Mouse (Mus musculus): Measurements from ENCODE around the gene Cxcl15. TPM values are rescaled to one million over a fixed set of nuclear protein-coding genes. Genes with fewer than 3 reads are reported as not detected.
"Not testable (repeated sequence)": the region's sequence is repeated elsewhere in the genome, so short reads cannot be mapped to it uniquely, and the experiment has no call there.

Gene Cxcl15
- polyA plus RNA-seq, 1 experiment, result not detected

DNA sequence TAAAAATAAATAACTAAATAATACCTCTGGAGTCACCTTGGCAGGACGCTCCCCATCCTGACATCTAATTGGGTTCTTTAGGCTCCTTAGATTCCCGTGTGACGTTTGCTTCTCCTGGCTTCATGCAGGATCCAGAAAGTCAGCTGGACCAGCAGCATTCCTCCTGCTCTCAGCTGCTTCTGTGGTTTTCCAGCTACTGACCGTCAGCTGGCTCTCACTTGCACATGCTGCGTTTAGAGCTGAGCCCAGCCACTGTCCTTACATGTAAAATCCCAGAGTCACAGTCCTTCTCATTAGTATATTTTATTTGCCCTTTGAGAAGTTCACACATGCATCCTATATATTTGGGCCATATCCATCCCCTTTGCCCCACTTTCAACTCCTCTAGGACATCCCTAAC lies 44.2 kb downstream of the Cxcl15 start:
- H3K9me3 ChIP-seq (replicated peaks; ENCODE audit: control insufficient read depth, insufficient read depth, low read length, poor library complexity, severe bottlenecking), result no peaks in the 10 kb centered on the region
- H3K27ac ChIP-seq (ENCODE audit: insufficient read depth, low read length), result no peak overlapping the region
- H3K4me1 ChIP-seq (ENCODE audit: control insufficient read depth, insufficient read depth, low read length), result no peaks in the 10 kb centered on the region
- no peak overlapping the region for H3K9ac ChIP-seq (ENCODE audit: low read depth, poor library complexity, severe bottlenecking)
- no peaks in the 10 kb centered on the region for H3K27me3 ChIP-seq (ENCODE audit: control insufficient read depth, insufficient read depth, low read length, poor library complexity, severe bottlenecking)
- H3K4me3 ChIP-seq (ENCODE audit: low read depth, low read length), result no peak overlapping the region
- TF ChIP-seq POLR2A (IDR thresholded peaks at IDR 0.05; ENCODE audit: insufficient read depth, low read length) (no peak), EP300 (IDR thresholded peaks at IDR 0.05; ENCODE audit: insufficient read depth, low read depth, low read length) (no peak), CTCF (IDR thresholded peaks at IDR 0.05; ENCODE audit: low read depth, low read length) (no peak)
- H3K36me3 ChIP-seq (ENCODE audit: control insufficient read depth, insufficient read depth, low read length, poor library complexity, severe bottlenecking), result no peaks in the 10 kb centered on the region

DNA sequence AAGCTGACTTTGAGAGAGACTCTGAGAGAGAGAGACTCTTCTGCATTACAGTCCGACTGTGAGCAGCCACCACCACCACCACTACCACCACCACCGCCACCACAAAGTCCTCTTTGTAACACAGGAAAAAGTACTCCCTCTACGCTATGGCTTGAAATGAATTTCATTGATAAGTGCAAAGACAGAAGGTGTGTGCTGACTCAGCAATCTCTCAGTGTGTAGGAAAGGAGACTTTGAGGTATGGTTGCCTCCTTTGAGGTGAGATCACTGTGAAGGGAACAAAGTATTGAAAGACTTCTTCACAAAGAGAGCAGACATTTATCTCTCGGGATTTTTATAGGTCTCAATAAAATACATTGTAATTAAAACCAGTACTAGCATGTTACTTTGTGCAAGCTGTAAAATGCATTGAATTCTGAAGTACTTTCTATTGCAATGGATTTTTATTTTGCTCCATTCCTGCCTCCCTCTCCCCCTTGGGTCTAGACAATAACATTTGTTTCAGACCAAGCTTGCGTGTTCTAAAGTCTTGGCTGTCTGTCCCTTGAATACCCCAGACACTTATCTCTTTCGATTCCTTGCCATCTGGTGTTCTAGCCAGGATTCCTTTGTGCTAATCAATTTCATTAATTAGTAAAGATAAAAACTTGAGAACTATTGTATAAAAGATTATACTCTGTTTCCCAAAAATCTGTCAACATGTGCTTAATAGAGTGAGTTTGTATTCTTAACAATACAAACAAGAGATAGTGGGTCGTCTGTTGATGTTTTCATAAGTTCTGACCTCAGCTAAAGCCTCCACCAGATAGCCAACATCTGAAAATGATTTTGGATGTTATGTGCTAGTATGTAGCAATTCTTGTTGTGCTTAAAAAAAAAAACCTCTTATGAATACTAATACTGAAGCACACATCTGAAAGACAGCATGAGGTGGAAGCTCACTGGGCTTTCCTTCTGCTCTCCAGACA lies 46.9 kb downstream of the Cxcl15 start:
- Histone ChIP-seq H3K36me3 (ENCODE audit: control insufficient read depth, insufficient read depth, low read length, poor library complexity, severe bottlenecking) (no peaks in the 10 kb centered on the region), H3K4me1 (ENCODE audit: control insufficient read depth, insufficient read depth, low read length) (no peaks in the 10 kb centered on the region), H3K9me3 (replicated peaks; ENCODE audit: control insufficient read depth, insufficient read depth, low read length, poor library complexity, severe bottlenecking) (no peaks in the 10 kb centered on the region), H3K4me3 (ENCODE audit: low read depth, low read length) (no peak overlapping the region), H3K9ac (ENCODE audit: low read depth, poor library complexity, severe bottlenecking) (no peak overlapping the region), H3K27ac (ENCODE audit: insufficient read depth, low read length) (no peak overlapping the region), H3K27me3 (ENCODE audit: control insufficient read depth, insufficient read depth, low read length, poor library complexity, severe bottlenecking) (no peaks in the 10 kb centered on the region)
- TF ChIP-seq EP300 (IDR thresholded peaks at IDR 0.05; ENCODE audit: insufficient read depth, low read depth, low read length) (no peak), POLR2A (IDR thresholded peaks at IDR 0.05; ENCODE audit: insufficient read depth, low read length) (no peak), CTCF (IDR thresholded peaks at IDR 0.05; ENCODE audit: low read depth, low read length) (no peak)

DNA sequence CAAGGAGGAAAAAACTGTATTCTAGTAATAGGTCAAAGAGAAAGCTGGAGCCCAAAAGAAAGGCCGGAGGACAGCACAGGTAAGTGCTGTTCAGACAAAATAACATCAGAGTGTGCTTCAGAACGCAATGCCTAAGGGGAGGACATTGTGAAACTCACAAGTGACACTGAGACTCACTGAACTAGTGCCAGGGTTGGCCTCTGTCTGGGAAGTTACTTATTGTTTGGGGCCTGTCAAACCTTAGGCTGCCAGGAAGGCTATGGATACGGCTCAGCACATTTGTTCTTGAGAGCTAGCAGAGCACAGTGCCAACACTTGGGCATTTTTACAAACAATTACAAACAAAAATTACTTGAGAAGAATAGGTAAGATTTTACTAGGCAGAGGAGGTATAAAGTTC lies 49.6 kb downstream of the Cxcl15 start:
- Histone ChIP-seq H3K36me3 (ENCODE audit: control insufficient read depth, insufficient read depth, low read length, poor library complexity, severe bottlenecking) (no peaks in the 10 kb centered on the region), H3K9ac (ENCODE audit: low read depth, poor library complexity, severe bottlenecking) (no peak overlapping the region), H3K4me1 (ENCODE audit: control insufficient read depth, insufficient read depth, low read length) (no peaks in the 10 kb centered on the region), H3K9me3 (replicated peaks; ENCODE audit: control insufficient read depth, insufficient read depth, low read length, poor library complexity, severe bottlenecking) (peaks cover 5% of the 10 kb centered on the region; the same call in 1 of the 2 replicates), H3K4me3 (ENCODE audit: low read depth, low read length) (no peak overlapping the region), H3K27me3 (ENCODE audit: control insufficient read depth, insufficient read depth, low read length, poor library complexity, severe bottlenecking) (no peaks in the 10 kb centered on the region), H3K27ac (ENCODE audit: insufficient read depth, low read length) (no peak overlapping the region)
- no peak for TF ChIP-seq CTCF (IDR thresholded peaks at IDR 0.05; ENCODE audit: low read depth, low read length)
- TF ChIP-seq POLR2A (IDR thresholded peaks at IDR 0.05; ENCODE audit: insufficient read depth, low read length), result no peak
- TF ChIP-seq EP300 (IDR thresholded peaks at IDR 0.05; ENCODE audit: insufficient read depth, low read depth, low read length), result no peak

DNA sequence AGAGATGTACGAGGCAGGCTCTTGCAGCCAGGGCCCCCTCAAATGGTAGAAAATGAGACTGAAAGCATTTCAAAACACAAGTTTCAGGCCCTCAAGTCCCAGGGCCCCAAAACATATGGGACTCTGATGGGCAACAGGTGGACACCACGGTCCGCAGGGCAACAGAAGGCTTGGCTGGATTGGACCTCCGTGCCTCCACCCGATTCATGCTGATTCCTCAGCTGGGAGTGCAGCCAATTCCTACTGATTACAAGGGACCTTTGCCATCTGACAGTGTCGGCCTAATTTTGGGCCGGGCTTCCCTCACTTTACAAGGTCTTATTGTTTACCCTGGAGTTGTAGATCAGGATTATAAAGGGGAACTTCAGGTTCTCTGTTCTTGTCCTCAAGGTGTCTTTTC lies 55.8 kb downstream of the Cxcl15 start:
- peaks cover 17% of the 10 kb centered on the region; the same call in 1 of the 2 replicates for H3K9me3 ChIP-seq (replicated peaks; ENCODE audit: control insufficient read depth, insufficient read depth, low read length, poor library complexity, severe bottlenecking)
- H3K4me1 ChIP-seq (ENCODE audit: control insufficient read depth, insufficient read depth, low read length); H3K27ac ChIP-seq (ENCODE audit: insufficient read depth, low read length); H3K4me3 ChIP-seq (ENCODE audit: low read depth, low read length); H3K9ac ChIP-seq (ENCODE audit: low read depth, poor library complexity, severe bottlenecking); H3K36me3 ChIP-seq (ENCODE audit: control insufficient read depth, insufficient read depth, low read length, poor library complexity, severe bottlenecking); H3K27me3 ChIP-seq (ENCODE audit: control insufficient read depth, insufficient read depth, low read length, poor library complexity, severe bottlenecking): not testable (repeated sequence)

DNA sequence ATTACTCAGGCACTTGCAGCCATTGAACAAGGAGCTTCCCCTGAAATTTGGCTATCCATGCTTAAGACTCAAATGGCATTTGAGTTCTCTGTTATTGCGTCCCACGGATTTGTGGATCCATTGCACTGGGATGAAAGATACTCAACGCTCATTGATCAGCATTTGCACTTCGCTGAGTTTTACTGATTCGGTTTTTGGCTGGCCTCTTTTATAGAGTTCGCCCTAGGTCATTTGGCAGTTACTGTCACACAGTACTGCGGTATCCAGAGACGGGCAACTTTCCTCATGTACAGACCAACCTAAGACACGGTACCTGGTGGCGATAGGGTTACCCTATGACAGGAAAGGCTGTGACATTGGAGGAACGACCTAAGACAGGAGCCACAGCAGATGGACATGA lies 57.1 kb downstream of the Cxcl15 start:
- not testable (repeated sequence) for H3K4me3 ChIP-seq (ENCODE audit: low read depth, low read length); H3K4me1 ChIP-seq (ENCODE audit: control insufficient read depth, insufficient read depth, low read length); H3K36me3 ChIP-seq (ENCODE audit: control insufficient read depth, insufficient read depth, low read length, poor library complexity, severe bottlenecking); H3K27me3 ChIP-seq (ENCODE audit: control insufficient read depth, insufficient read depth, low read length, poor library complexity, severe bottlenecking); H3K27ac ChIP-seq (ENCODE audit: insufficient read depth, low read length); H3K9ac ChIP-seq (ENCODE audit: low read depth, poor library complexity, severe bottlenecking)
- H3K9me3 ChIP-seq (replicated peaks; ENCODE audit: control insufficient read depth, insufficient read depth, low read length, poor library complexity, severe bottlenecking), result peaks cover 17% of the 10 kb centered on the region; the same call in 1 of the 2 replicates

Other genes with a start within 250 kb of the Cxcl15 start
- gene 5830473C10Rik, start 233.4 kb upstream of the Cxcl15 start, polyA plus RNA-seq (2011; ENCODE audit: insufficient read depth, insufficient read length, low read depth, missing spikeins), result not detected in 2 replicates
- 4.9 and 6.0 TPM in 2 replicates for gene Rassf6, start 153.9 kb upstream of the Cxcl15 start, polyA plus RNA-seq (2011; ENCODE audit: insufficient read depth, insufficient read length, low read depth, missing spikeins)
- gene Cxcl5, start 35.2 kb upstream of the Cxcl15 start, polyA plus RNA-seq (2011; ENCODE audit: insufficient read depth, insufficient read length, low read depth, missing spikeins), result not detected in 2 replicates
- not detected in 2 replicates for gene Ppbp, start 26.0 kb upstream of the Cxcl15 start, polyA plus RNA-seq (2011; ENCODE audit: insufficient read depth, insufficient read length, low read depth, missing spikeins)
- gene Pf4, start 22.1 kb upstream of the Cxcl15 start, polyA plus RNA-seq (2011; ENCODE audit: insufficient read depth, insufficient read length, low read depth, missing spikeins), result not detected in 2 replicates
- not detected in 2 replicates for gene Cxcl3, start 8.4 kb upstream of the Cxcl15 start, polyA plus RNA-seq (2011; ENCODE audit: insufficient read depth, insufficient read length, low read depth, missing spikeins)
- gene Cxcl1, start 96.7 kb downstream of the Cxcl15 start, polyA plus RNA-seq (2011; ENCODE audit: insufficient read depth, insufficient read length, low read depth, missing spikeins), result not detected in 2 replicates
- not detected in 2 replicates for gene Cxcl2, start 109.3 kb downstream of the Cxcl15 start, polyA plus RNA-seq (2011; ENCODE audit: insufficient read depth, insufficient read length, low read depth, missing spikeins)
- gene Mthfd2l, start 136.6 kb downstream of the Cxcl15 start, polyA plus RNA-seq (2011; ENCODE audit: insufficient read depth, insufficient read length, low read depth, missing spikeins), result 9.8 TPM in 2 replicates
- gene Epgn, start 232.9 kb downstream of the Cxcl15 start, polyA plus RNA-seq (2011; ENCODE audit: insufficient read depth, insufficient read length, low read depth, missing spikeins), result not detected in 2 replicates